Mouse (Mus musculus) forebrain, embryonic 15.5 days (tissue): Measurements from ENCODE around the gene Tmem108. TPM values are rescaled to one million over a fixed set of nuclear protein-coding genes. Genes with fewer than 3 reads are reported as not detected.

Experiments
- ATAC-seq: fragments of 200-750 bp; cut with Nextera tagmentation; replicated peaks from 2 replicates; pipeline ENCODE4 v1.8.0; 2017; ENCODE audit warnings: mild to moderate bottlenecking, moderate TSS enrichment, moderate library complexity
- H3K27ac ChIP-seq: fragments of 300-500 bp; sonication (generic); replicated peaks from 2 replicates; pipeline ENCODE4 v1.5.1; 2015; ENCODE audit warnings: mild to moderate bottlenecking, inconsistent platforms
- H3K27me3 ChIP-seq: fragments of 300-500 bp; sonication (generic); 2 replicates; pipeline ENCODE4 v1.6.1; 2015; ENCODE audit warnings: inconsistent platforms
- H3K36me3 ChIP-seq: fragments of 300-500 bp; sonication (generic); 2 replicates; pipeline ENCODE4 v1.6.1; 2015; ENCODE audit warnings: mild to moderate bottlenecking, inconsistent platforms
- H3K4me1 ChIP-seq: fragments of 300-500 bp; sonication (generic); 2 replicates; pipeline ENCODE4 v1.6.1; 2015; ENCODE audit warnings: inconsistent platforms
- H3K4me2 ChIP-seq: fragments of 300-500 bp; sonication (generic); replicated peaks from 2 replicates; pipeline ENCODE4 v1.6.1; 2015; ENCODE audit warnings: mild to moderate bottlenecking, inconsistent platforms
- H3K4me3 ChIP-seq: fragments of 300-500 bp; sonication (generic); 2 replicates; pipeline ENCODE4 v1.5.1; 2015; ENCODE audit warnings: mild to moderate bottlenecking, inconsistent platforms
- H3K9ac ChIP-seq: fragments of 300-500 bp; sonication (generic); replicated peaks from 2 replicates; pipeline ENCODE4 v1.6.1; 2015; ENCODE audit warnings: mild to moderate bottlenecking, inconsistent platforms
- H3K9me3 ChIP-seq: fragments of 300-500 bp; sonication (generic); 2 replicates; pipeline ENCODE4 v1.6.1; 2016; ENCODE audit warnings: inconsistent platforms
- WGBS: fragments of 180-500 bp; shearing (Covaris S2); methylation state at CpG from one replicate; pipeline ENCODE4 v1.1.7; 2015; ENCODE audit warnings: mixed read lengths; 5-methylcytosine and 5-hydroxymethylcytosine counted together
- polyA plus RNA-seq: library from polyadenylated mRNA; unstranded; fragments of >200 nt; fragmentation: Nextera tagmentation; extraction: Ambion mirVana; gene quantifications from 2 replicates; pipeline ENCODE4 v1.2.1, GENCODE M21; 2015

Tmem108 gene
- polyA plus RNA-seq, 1 experiment from 2014 or later, result 78.0 TPM

- Histone ChIP-seq H3K4me2 (no peak overlapping the region), H3K27me3 (no peaks in the 10 kb centered on the region), H3K27ac (no peak overlapping the region), H3K4me3 (no peak overlapping the region), H3K36me3 (0 out of 2 replicates have a peak, but pooled peaks cover 5% of the 10 kb centered on the region), H3K9me3 (no peaks in the 10 kb centered on the region), H3K4me1 (no peaks in the 10 kb centered on the region), H3K9ac (no peak overlapping the region)
- ATAC-seq, result no peak
- WGBS, result 92% methylated on average over 11 of the region's 11 CpGs
Observed at GRCm38 (mm10) chr9:103720021-103720420, 41.6 kb downstream of the Tmem108 start.

GRCm38 (mm10) chr9:103716002-103716401 lies 45.6 kb downstream of the Tmem108 start:
- Histone ChIP-seq H3K9me3 (no peaks in the 10 kb centered on the region), H3K36me3 (no peaks in the 10 kb centered on the region), H3K27me3 (no peaks in the 10 kb centered on the region), H3K9ac (no peak overlapping the region), H3K4me1 (peaks cover 9% of the 10 kb centered on the region), H3K4me3 (no peak overlapping the region), H3K4me2 (no peak overlapping the region), H3K27ac (no peak overlapping the region)
- no peak for ATAC-seq
- WGBS, result 95% methylated on average over 13 of the region's 13 CpGs

GRCm38 (mm10) chr9:103715352-103715751 lies 46.3 kb downstream of the Tmem108 start:
- 96% methylated on average over 4 of the region's 4 CpGs for WGBS
- H3K36me3 ChIP-seq, result no peaks in the 10 kb centered on the region

GRCm38 (mm10) chr9:103713230-103713629 lies 48.4 kb downstream of the Tmem108 start:
- Histone ChIP-seq H3K36me3 (no peaks in the 10 kb centered on the region), H3K4me3 (no peak overlapping the region), H3K9me3 (no peaks in the 10 kb centered on the region), H3K27ac (no peak overlapping the region), H3K27me3 (no peaks in the 10 kb centered on the region), H3K4me1 (peaks cover 9% of the 10 kb centered on the region), H3K9ac (no peak overlapping the region), H3K4me2 (no peak overlapping the region)
- no peak for ATAC-seq
- 87% methylated on average over 4 of the region's 4 CpGs for WGBS

More at GRCm38 (mm10) chr9:103715352-103715751, 46.3 kb downstream of the Tmem108 start:
- Histone ChIP-seq H3K27ac (no peak overlapping the region), H3K9me3 (no peaks in the 10 kb centered on the region), H3K4me2 (no peak overlapping the region), H3K4me1 (peaks cover 9% of the 10 kb centered on the region), H3K9ac (no peak overlapping the region), H3K27me3 (no peaks in the 10 kb centered on the region), H3K4me3 (no peak overlapping the region)
- no peak for ATAC-seq

GRCm38 (mm10) chr9:103712711-103713110 lies 48.9 kb downstream of the Tmem108 start:
- no peak overlapping the region for H3K9ac ChIP-seq
- no peaks in the 10 kb centered on the region for H3K27me3 ChIP-seq
- WGBS, result 84% methylated on average over 7 of the region's 7 CpGs
- no peaks in the 10 kb centered on the region for H3K9me3 ChIP-seq
- no peak overlapping the region for H3K4me3 ChIP-seq
- H3K36me3 ChIP-seq, result no peaks in the 10 kb centered on the region
- peaks cover 9% of the 10 kb centered on the region for H3K4me1 ChIP-seq
- H3K27ac ChIP-seq, result no peak overlapping the region
- ATAC-seq, result no peak
- no peak overlapping the region for H3K4me2 ChIP-seq

- peaks cover 9% of the 10 kb centered on the region for H3K4me1 ChIP-seq
- H3K4me3 ChIP-seq, result no peak overlapping the region
- no peak overlapping the region for H3K4me2 ChIP-seq
- H3K9me3 ChIP-seq, result no peaks in the 10 kb centered on the region
- no peaks in the 10 kb centered on the region for H3K36me3 ChIP-seq
- no peak overlapping the region for H3K9ac ChIP-seq
- ATAC-seq, result no peak
- WGBS, result 74% methylated on average over 3 of the region's 3 CpGs
- H3K27ac ChIP-seq, result no peak overlapping the region
- H3K27me3 ChIP-seq, result no peaks in the 10 kb centered on the region
Observed at GRCm38 (mm10) chr9:103709694-103710093, 51.9 kb downstream of the Tmem108 start.

- H3K36me3 ChIP-seq, result no peaks in the 10 kb centered on the region
- WGBS, result 84% methylated on average over 16 of the region's 16 CpGs
- no peak overlapping the region for H3K9ac ChIP-seq
- H3K27ac ChIP-seq, result no peak overlapping the region
- no peak overlapping the region for H3K4me2 ChIP-seq
- H3K27me3 ChIP-seq, result no peaks in the 10 kb centered on the region
- H3K9me3 ChIP-seq, result no peaks in the 10 kb centered on the region
- H3K4me3 ChIP-seq, result no peak overlapping the region
- ATAC-seq, result no peak
- H3K4me1 ChIP-seq, result peaks cover 9% of the 10 kb centered on the region
Observed at GRCm38 (mm10) chr9:103708514-103709173, 53.0 kb downstream of the Tmem108 start.

- H3K9ac ChIP-seq, result no peak overlapping the region
- H3K4me3 ChIP-seq, result no peak overlapping the region
- H3K4me1 ChIP-seq, result peaks cover 9% of the 10 kb centered on the region
- no peak for ATAC-seq
- no peaks in the 10 kb centered on the region for H3K9me3 ChIP-seq
- H3K36me3 ChIP-seq, result no peaks in the 10 kb centered on the region
- no peaks in the 10 kb centered on the region for H3K27me3 ChIP-seq
- no peak overlapping the region for H3K4me2 ChIP-seq
- no peak overlapping the region for H3K27ac ChIP-seq
Observed at GRCm38 (mm10) chr9:103707857-103708256, 53.8 kb downstream of the Tmem108 start.

- peaks cover 9% of the 10 kb centered on the region for H3K4me1 ChIP-seq
- no peak overlapping the region for H3K9ac ChIP-seq
- no peak overlapping the region for H3K27ac ChIP-seq
- no peak overlapping the region for H3K4me2 ChIP-seq
- H3K27me3 ChIP-seq, result no peaks in the 10 kb centered on the region
- WGBS, result 85% methylated on average over 8 of the region's 8 CpGs
- no peak overlapping the region for H3K4me3 ChIP-seq
- no peaks in the 10 kb centered on the region for H3K9me3 ChIP-seq
- no peak for ATAC-seq
- H3K36me3 ChIP-seq, result no peaks in the 10 kb centered on the region
Observed at GRCm38 (mm10) chr9:103707000-103707790, 54.4 kb downstream of the Tmem108 start.

GRCm38 (mm10) chr9:103705717-103706116 lies 55.9 kb downstream of the Tmem108 start:
- no peaks in the 10 kb centered on the region for H3K9me3 ChIP-seq
- H3K4me2 ChIP-seq, result no peak overlapping the region
- no peak overlapping the region for H3K9ac ChIP-seq
- no peak overlapping the region for H3K27ac ChIP-seq
- no peaks in the 10 kb centered on the region for H3K36me3 ChIP-seq
- no peak for ATAC-seq
- no peaks in the 10 kb centered on the region for H3K27me3 ChIP-seq
- 93% methylated on average over 4 of the region's 4 CpGs for WGBS
- H3K4me1 ChIP-seq, result peaks cover 5% of the 10 kb centered on the region; the same call in 1 of the 2 replicates
- no peak overlapping the region for H3K4me3 ChIP-seq

GRCm38 (mm10) chr9:103703014-103703413 lies 58.6 kb downstream of the Tmem108 start:
- Histone ChIP-seq H3K4me1 (peaks cover 5% of the 10 kb centered on the region; the same call in 1 of the 2 replicates), H3K27ac (no peak overlapping the region), H3K27me3 (no peaks in the 10 kb centered on the region), H3K4me2 (no peak overlapping the region), H3K9me3 (no peaks in the 10 kb centered on the region), H3K36me3 (no peaks in the 10 kb centered on the region), H3K9ac (no peak overlapping the region), H3K4me3 (no peak overlapping the region)
- 82% methylated on average over 16 of the region's 16 CpGs for WGBS
- ATAC-seq, result no peak

GRCm38 (mm10) chr9:103702452-103702851 lies 59.2 kb downstream of the Tmem108 start:
- no peak overlapping the region for H3K27ac ChIP-seq
- no peak for ATAC-seq
- H3K4me1 ChIP-seq, result peaks cover 10% of the 10 kb centered on the region
- H3K4me3 ChIP-seq, result no peak overlapping the region
- no peaks in the 10 kb centered on the region for H3K36me3 ChIP-seq
- H3K4me2 ChIP-seq, result no peak overlapping the region
- H3K27me3 ChIP-seq, result no peaks in the 10 kb centered on the region
- no peaks in the 10 kb centered on the region for H3K9me3 ChIP-seq
- H3K9ac ChIP-seq, result no peak overlapping the region
- 92% methylated on average over 5 of the region's 5 CpGs for WGBS
